Mouse (Mus musculus): ENCODE measurements around the gene Ncbp1.

Gene Ncbp1

DNA sequence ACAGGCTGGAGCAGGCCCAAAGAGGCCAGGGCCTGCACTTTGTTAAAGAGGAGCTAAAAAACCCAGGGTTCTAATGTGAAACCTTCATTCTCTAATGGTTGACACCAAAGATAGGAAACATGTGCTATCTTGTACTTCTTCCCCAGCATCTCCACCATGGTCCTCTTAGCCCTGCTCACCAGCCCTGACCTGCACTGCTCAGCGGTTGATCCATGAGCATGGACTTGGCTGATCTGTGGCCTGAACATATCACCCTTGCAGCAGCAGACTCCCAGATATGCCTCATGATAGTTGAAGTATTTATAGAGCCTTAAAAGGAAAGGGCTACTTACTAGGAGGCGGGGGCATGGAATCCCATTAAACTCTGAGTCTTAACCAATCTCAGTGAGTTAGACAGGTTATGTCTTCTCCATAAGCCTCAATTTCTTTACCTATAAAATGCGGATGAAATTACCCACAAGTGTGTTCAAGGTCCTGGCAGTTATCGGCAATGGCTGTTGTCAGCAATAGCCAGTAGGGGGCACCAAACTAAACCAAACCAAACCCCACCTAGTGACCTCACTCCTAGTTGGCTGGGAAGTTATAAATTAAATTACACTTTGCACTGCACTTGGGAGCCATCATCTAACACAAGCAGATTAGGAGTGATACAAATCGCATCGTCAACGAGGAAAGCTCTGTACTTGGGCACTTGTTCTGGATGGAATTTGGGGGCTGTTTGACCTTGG, 63.6 kb downstream of the Ncbp1 start:
- peak; percentile 70 for DNase-seq (ENCODE audit: low read depth, low spot score)

DNA sequence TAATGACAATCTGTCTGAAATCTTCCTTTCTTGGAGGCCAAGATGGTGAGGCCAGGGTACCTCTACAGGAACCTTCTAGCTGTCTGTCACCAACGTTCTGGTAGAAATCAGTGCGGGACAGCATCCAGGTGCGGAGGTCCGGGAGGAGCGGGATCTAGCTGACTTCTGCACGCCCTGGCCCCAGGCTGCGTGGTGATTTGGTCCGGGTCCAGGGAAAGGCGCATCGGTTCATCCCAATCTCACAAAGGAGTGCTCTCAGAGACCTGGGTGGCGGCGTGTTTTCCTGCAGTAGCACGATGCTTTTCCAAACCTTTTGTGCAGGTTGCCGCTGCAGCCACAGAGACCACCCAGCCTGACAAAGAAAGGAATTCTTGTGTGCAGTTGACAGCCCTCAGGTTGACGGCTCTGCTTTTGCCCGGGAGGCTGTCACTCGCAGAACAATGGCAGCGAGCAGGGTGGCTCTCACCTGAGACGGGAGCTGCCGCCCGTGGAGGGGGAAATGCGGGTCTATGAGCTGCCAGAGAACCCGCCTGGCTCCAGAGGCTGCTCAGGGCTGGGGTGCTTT, 64.2 kb downstream of the Ncbp1 start:
- DNase-seq (ENCODE audit: low read depth, low spot score), result peak; percentile 31

DNA sequence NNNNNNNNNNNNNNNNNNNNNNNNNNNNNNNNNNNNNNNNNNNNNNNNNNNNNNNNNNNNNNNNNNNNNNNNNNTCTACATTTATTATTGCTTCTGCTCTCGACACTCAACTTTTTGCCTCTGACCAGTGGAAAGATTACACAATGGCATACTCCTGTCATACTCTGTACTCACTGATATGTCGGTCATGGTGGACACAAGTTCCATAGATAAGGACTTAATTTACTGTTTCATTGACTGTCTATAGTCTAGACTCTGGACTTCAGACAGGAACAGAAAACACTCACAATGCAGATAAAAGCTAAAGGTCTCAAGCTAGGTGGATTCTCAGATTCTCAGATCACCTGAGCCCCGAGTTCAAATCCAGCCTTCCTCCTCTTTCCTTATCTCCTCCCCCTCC, 82.7 kb downstream of the Ncbp1 start:
- no peak for DNase-seq (ENCODE audit: low read depth, low spot score)

Data from ES-CJ7 (cell line).